Comparison of ENCODE assay signal across 8 mouse cellular contexts in the genomic region with DNA sequence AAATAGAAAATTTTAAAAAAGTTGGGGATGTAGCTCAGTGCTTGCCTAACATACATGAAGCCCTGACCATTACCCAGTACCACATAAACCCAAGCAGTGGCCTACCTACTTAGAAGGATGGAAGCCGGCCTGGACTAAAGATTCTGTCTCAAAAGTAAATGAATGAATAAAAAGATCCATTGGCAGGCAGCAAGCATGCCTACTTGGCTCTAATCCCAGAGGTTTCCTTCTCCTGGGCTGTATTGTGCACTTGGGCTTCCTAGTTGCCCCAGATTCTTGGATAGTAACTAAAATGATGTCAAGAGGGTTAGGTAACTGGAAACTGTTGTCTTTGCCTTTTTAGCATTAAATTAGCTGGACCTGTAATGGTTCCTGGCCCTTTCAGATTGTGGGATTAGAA. TPM values are rescaled to one million over a fixed set of nuclear protein-coding genes. Genes with fewer than 3 reads are reported as not detected.
DNase-seq lines count a peak whose midpoint lies in the region; ATAC-seq and TF ChIP-seq lines count a peak whose summit lies in the region.

No protein-coding gene starts in this region.

- H3K27ac ChIP-seq in gastrocnemius, adult 2 months = peak overlapping the region; percentile 96
- no peak overlapping the region for H3K27ac ChIP-seq in forebrain, postnatal 0 days (ENCODE audit: low read depth, low read length)
- no peak overlapping the region for H3K27ac ChIP-seq in liver, embryonic 12.5 days

- peak overlapping the region; percentile 89 for H3K4me2 ChIP-seq in forebrain, postnatal 0 days (ENCODE audit: low read depth)
- peak overlapping the region; percentile 98 for H3K4me2 ChIP-seq in liver, embryonic 12.5 days

- intact Hi-C loops in gastrocnemius, adult 2 months (cut with DNase I) = no loop called here
- intact Hi-C loops in gastrocnemius, postnatal 14 days (cut with DNase I; ENCODE audit: low total_unique reads) = no loop called here

- TF ChIP-seq CTCF in gastrocnemius, adult 2 months (IDR thresholded peaks at IDR 0.05) = no peak
- TF ChIP-seq CTCF in E14TG2a.4 (conservative IDR thresholded peaks at IDR 0.05; ENCODE audit: low read length) = no peak
- no peak for TF ChIP-seq CTCF in forebrain, postnatal 0 days (IDR thresholded peaks at IDR 0.05; ENCODE audit: low read depth)

- ATAC-seq in forebrain, postnatal 0 days = no peak
- ATAC-seq in liver, embryonic 12.5 days = no peak
- no peak for ATAC-seq in CD4-positive, CD25-positive, alpha-beta regulatory T cell, adult 4 months

- peak overlapping the region; percentile 92; the same call in 1 of the 2 replicates for H3K9ac ChIP-seq in forebrain, postnatal 0 days
- peak overlapping the region; percentile 87 for H3K9ac ChIP-seq in liver, embryonic 12.5 days

- H3K36me3 ChIP-seq in E14TG2a.4 (ENCODE audit: insufficient read depth, low read length) = peaks cover 45% of the 10 kb centered on the region
- peaks cover 5% of the 10 kb centered on the region; the same call in 1 of the 2 replicates for H3K36me3 ChIP-seq in forebrain, postnatal 0 days (ENCODE audit: insufficient read depth)
- peaks cover 32% of the 10 kb centered on the region for H3K36me3 ChIP-seq in liver, embryonic 12.5 days

- no peaks in the 10 kb centered on the region for H3K27me3 ChIP-seq in E14TG2a.4 (ENCODE audit: insufficient read depth, low read length)
- no peaks in the 10 kb centered on the region for H3K27me3 ChIP-seq in forebrain, postnatal 0 days (ENCODE audit: insufficient read depth, low read length)
- no peaks in the 10 kb centered on the region for H3K27me3 ChIP-seq in liver, embryonic 12.5 days (replicated peaks)

- no peak for DNase-seq in gastrocnemius, adult 2 months
- DNase-seq in gastrocnemius, postnatal 14 days = no peak
- peak; percentile 33 for DNase-seq in forebrain, postnatal 0 days
- DNase-seq in adrenal gland, adult 8-10 months = no peak
- no peak for DNase-seq in B cell, adult 2 months

- H3K9me3 ChIP-seq in E14TG2a.4 (ENCODE audit: low read length) = no peaks in the 10 kb centered on the region
- no peaks in the 10 kb centered on the region for H3K9me3 ChIP-seq in forebrain, postnatal 0 days (ENCODE audit: low read length)
- no peaks in the 10 kb centered on the region for H3K9me3 ChIP-seq in liver, embryonic 12.5 days (replicated peaks)

- 3% methylated on average over 1 of the region's 1 CpGs for WGBS in forebrain, postnatal 0 days
- WGBS in liver, embryonic 12.5 days (ENCODE audit: insufficient replicate concordance) = 21% methylated on average over 1 of the region's 1 CpGs

- peaks cover 52% of the 10 kb centered on the region for H3K4me1 ChIP-seq in E14TG2a.4 (replicated peaks; ENCODE audit: low read depth, low read length)
- H3K4me1 ChIP-seq in forebrain, postnatal 0 days (ENCODE audit: insufficient read depth) = peaks cover 14% of the 10 kb centered on the region
- H3K4me1 ChIP-seq in liver, embryonic 12.5 days = peaks cover 35% of the 10 kb centered on the region

- H3K4me3 ChIP-seq in gastrocnemius, adult 2 months = peak overlapping the region; percentile 99
- peak overlapping the region; percentile 98 for H3K4me3 ChIP-seq in E14TG2a.4 (replicated peaks; ENCODE audit: low read length)
- peak overlapping the region; percentile 90 for H3K4me3 ChIP-seq in forebrain, postnatal 0 days (ENCODE audit: low read depth, low read length)
- H3K4me3 ChIP-seq in liver, embryonic 12.5 days = peak overlapping the region; percentile 98

RNA-seq across cellular contexts. Expression of gene Cnnm3, which starts 1.6 kb away (rescaled TPM):
- total RNA-seq in gastrocnemius, adult 2 months (2021) = 10 to 100 TPM in 1 of 2 experiments, 1 to 10 TPM in 1; 9.7 to 12.0 TPM
- total RNA-seq in gastrocnemius, postnatal 14 days (2021) = 10 to 100 TPM in 1 of 2 experiments, 1 to 10 TPM in 1; 9.3 to 13.3 TPM
- total RNA-seq in forebrain, postnatal 0 days (2014; rRNA removed) = 25.6 and 29.1 TPM in 2 replicates
- 3.7 and 4.8 TPM in 2 replicates for polyA plus RNA-seq in forebrain, postnatal 0 days (2015; fragmentation: Nextera tagmentation; extraction: Ambion mirVana)
- 1.3 and 1.5 TPM in 2 replicates for polyA plus RNA-seq in liver, embryonic 12.5 days (2016; fragmentation: Nextera tagmentation; extraction: Ambion mirVana)
- 10 to 100 TPM; 41.4 to 45.3 (median 42.6) TPM for total RNA-seq in adrenal gland, adult 8-10 months (2022)
- polyA plus RNA-seq in CD4-positive, CD25-positive, alpha-beta regulatory T cell, adult 4 months (2017; shearing (Covaris generic)) = 1 to 10 TPM; 7.5 to 7.6 TPM

RNA-seq across cellular contexts. Expression of gene Ankrd23, which starts 23.4 kb away (rescaled TPM):
- total RNA-seq in gastrocnemius, adult 2 months (2021) = 1,000 to 10,000 TPM; 1,971 to 4,216 TPM
- total RNA-seq in gastrocnemius, postnatal 14 days (2021) = 1,000 to 10,000 TPM; 1,005 to 1,120 TPM
- 6.3 and 9.8 TPM in 2 replicates for total RNA-seq in forebrain, postnatal 0 days (2014; rRNA removed)
- polyA plus RNA-seq in forebrain, postnatal 0 days (2015; fragmentation: Nextera tagmentation; extraction: Ambion mirVana) = 4.5 and 5.3 TPM in 2 replicates
- 4.0 and 6.9 TPM in 2 replicates for polyA plus RNA-seq in liver, embryonic 12.5 days (2016; fragmentation: Nextera tagmentation; extraction: Ambion mirVana)
- total RNA-seq in adrenal gland, adult 8-10 months (2022) = 10 to 100 TPM in 2 of 4 experiments, 1 to 10 TPM in 2; 6.8 to 18.1 (median 11.3) TPM
- polyA plus RNA-seq in CD4-positive, CD25-positive, alpha-beta regulatory T cell, adult 4 months (2017; shearing (Covaris generic)) = 100 to 1,000 TPM in 1 of 2 experiments, 10 to 100 TPM in 1; 39.3 to 112 TPM

RNA-seq across cellular contexts. Expression of gene Gm42417, which starts 25.9 kb away (rescaled TPM):
- 1,000 to 10,000 TPM in 1 of 2 experiments, 100 to 1,000 TPM in 1; 819 to 1,877 TPM for total RNA-seq in gastrocnemius, adult 2 months (2021)
- total RNA-seq in gastrocnemius, postnatal 14 days (2021) = 100 to 1,000 TPM; 440 to 562 TPM
- total RNA-seq in forebrain, postnatal 0 days (2014; rRNA removed) = 0.38 TPM in 1 of 2 replicates, not detected in the other
- polyA plus RNA-seq in forebrain, postnatal 0 days (2015; fragmentation: Nextera tagmentation; extraction: Ambion mirVana) = 0.27 TPM in 1 of 2 replicates, not detected in the other
- 0.15 and 0.29 TPM in 2 replicates for polyA plus RNA-seq in liver, embryonic 12.5 days (2016; fragmentation: Nextera tagmentation; extraction: Ambion mirVana)
- not detected for total RNA-seq in adrenal gland, adult 8-10 months (2022)
- 1 to 10 TPM in 1 of 2 experiments, not detected in 1; 2.3 TPM for polyA plus RNA-seq in CD4-positive, CD25-positive, alpha-beta regulatory T cell, adult 4 months (2017; shearing (Covaris generic))

RNA-seq across cellular contexts. Expression of gene Ankrd39, which starts 33.9 kb away (rescaled TPM):
- total RNA-seq in gastrocnemius, adult 2 months (2021) = 1 to 10 TPM; 7.2 to 9.3 TPM
- total RNA-seq in gastrocnemius, postnatal 14 days (2021) = 1 to 10 TPM; 5.7 to 9.6 TPM
- 19.3 and 25.5 TPM in 2 replicates for total RNA-seq in forebrain, postnatal 0 days (2014; rRNA removed)
- 21.1 and 23.6 TPM in 2 replicates for polyA plus RNA-seq in forebrain, postnatal 0 days (2015; fragmentation: Nextera tagmentation; extraction: Ambion mirVana)
- polyA plus RNA-seq in liver, embryonic 12.5 days (2016; fragmentation: Nextera tagmentation; extraction: Ambion mirVana) = 9.0 and 10.5 TPM in 2 replicates
- 10 to 100 TPM; 15.4 to 26.8 (median 18.7) TPM for total RNA-seq in adrenal gland, adult 8-10 months (2022)
- 10 to 100 TPM; 19.4 to 23.9 TPM for polyA plus RNA-seq in CD4-positive, CD25-positive, alpha-beta regulatory T cell, adult 4 months (2017; shearing (Covaris generic))

RNA-seq across cellular contexts. Expression of gene Cnnm4, which starts 41.9 kb away (rescaled TPM):
- total RNA-seq in gastrocnemius, adult 2 months (2021) = 10 to 100 TPM in 1 of 2 experiments, 1 to 10 TPM in 1; 4.1 to 11.0 TPM
- 1 to 10 TPM; 4.6 to 5.4 TPM for total RNA-seq in gastrocnemius, postnatal 14 days (2021)
- total RNA-seq in forebrain, postnatal 0 days (2014; rRNA removed) = 12.3 and 14.6 TPM in 2 replicates
- 7.2 and 9.4 TPM in 2 replicates for polyA plus RNA-seq in forebrain, postnatal 0 days (2015; fragmentation: Nextera tagmentation; extraction: Ambion mirVana)
- polyA plus RNA-seq in liver, embryonic 12.5 days (2016; fragmentation: Nextera tagmentation; extraction: Ambion mirVana) = 3.8 and 4.0 TPM in 2 replicates
- 1 to 10 TPM; 4.1 to 6.2 (median 5.1) TPM for total RNA-seq in adrenal gland, adult 8-10 months (2022)
- 10 to 100 TPM; 12.3 to 19.6 TPM for polyA plus RNA-seq in CD4-positive, CD25-positive, alpha-beta regulatory T cell, adult 4 months (2017; shearing (Covaris generic))

Comparison
In these comparisons a context has a peak if more than half of its experiments do, and no peak if none do; other contexts are left out.
1. RNA of gene Ankrd23, which starts 23.4 kb away (total RNA-seq): 1,971 to 4,216 TPM in gastrocnemius, adult 2 months and 1,005 to 1,120 TPM in gastrocnemius, postnatal 14 days; 6.8 to 18.1 TPM in adrenal gland, adult 8-10 months and 6.3 to 9.8 TPM in forebrain, postnatal 0 days; every median in the first group is over 10 times any median in the second.
2. RNA of gene Gm42417, which starts 25.9 kb away (total RNA-seq): 819 to 1,877 TPM in gastrocnemius, adult 2 months and 440 to 562 TPM in gastrocnemius, postnatal 14 days; 0.38 TPM in forebrain, postnatal 0 days and not detected in adrenal gland, adult 8-10 months; every median in the first group is over 100 times any median in the second.
3. Peak in every context shown above with its lines, with median percentiles within 50 percentile points of each other: H3K4me3 ChIP-seq.